Mouse (Mus musculus): ENCODE data around the gene Gm17334.

- TF ChIP-seq POLR2A (IDR thresholded peaks at IDR 0.05; ENCODE audit: control insufficient read depth, extremely low read depth, insufficient read depth, low read length, poor library complexity) = no peak
- TF ChIP-seq CTCF (IDR thresholded peaks at IDR 0.05; ENCODE audit: borderline replicate concordance, control insufficient read depth, extremely low read depth, insufficient read depth, low read length, poor library complexity) = no peak
Observed at GRCm38 (mm10) chr11:53792986-53793385, 20.0 kb upstream of the Gm17334 start.

Measured in thymus, adult 2 months (tissue).